Comparison of ENCODE assay signal across 19 mouse cellular contexts in the genomic region with DNA sequence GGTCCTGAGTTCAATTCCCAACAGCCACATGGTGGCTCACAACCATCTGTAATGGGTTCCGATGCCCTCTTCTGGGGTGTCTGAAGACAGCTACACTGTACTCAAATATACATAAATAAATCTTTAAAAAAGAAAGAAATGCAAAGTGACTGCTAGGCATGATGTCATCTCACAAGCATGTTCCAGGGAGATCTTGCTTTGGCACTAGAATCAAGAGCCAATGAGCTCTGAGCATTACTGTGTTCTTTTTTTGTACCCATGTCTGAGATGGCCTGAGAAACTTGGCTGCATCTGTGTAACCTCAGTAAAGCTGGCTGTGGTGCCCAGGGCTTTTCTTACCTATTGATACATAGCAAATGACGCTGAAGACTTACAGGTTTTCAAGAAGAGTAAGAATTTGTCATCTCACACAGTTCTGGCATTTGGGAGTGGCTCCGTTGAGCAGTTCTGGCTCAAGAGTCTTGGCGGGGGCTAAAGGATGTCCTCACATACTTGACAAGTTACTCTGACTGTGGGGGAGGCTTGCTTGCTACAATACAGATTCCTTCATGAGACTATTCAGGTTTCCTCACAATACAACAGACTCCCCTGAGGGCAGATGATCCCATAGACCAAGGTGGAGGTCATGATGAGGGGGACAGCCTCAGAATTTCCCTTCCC. TPM values are rescaled to one million over a fixed set of nuclear protein-coding genes. Genes with fewer than 3 reads are reported as not detected.
DNase-seq lines count a peak whose midpoint lies in the region; ATAC-seq and TF ChIP-seq lines count a peak whose summit lies in the region.
"Had no signal": no experiment of that assay in that cellular context is flagged by ENCODE, and none has a peak within 500 bp of the region (broad histone marks: within the 10 kb centered on the region; RNA-seq: fewer than 3 reads in every experiment).

No protein-coding gene starts in this region.

- H3K36me3 ChIP-seq in lung, embryonic 14.5 days (ENCODE audit: insufficient read depth) = no peaks in the 10 kb centered on the region
- no peaks in the 10 kb centered on the region for H3K36me3 ChIP-seq in kidney, embryonic 15.5 days
- H3K36me3 ChIP-seq: G1E; hindbrain, embryonic 15.5 days; intestine, embryonic 15.5 days; limb, embryonic 13.5 days; midbrain, embryonic 10.5 days had no signal

- no peak for TF ChIP-seq CTCF in lung, embryonic 14.5 days (IDR thresholded peaks at IDR 0.05; ENCODE audit: low read depth)

- H3K4me2 ChIP-seq in lung, embryonic 14.5 days = no peak overlapping the region
- no peak overlapping the region for H3K4me2 ChIP-seq in kidney, embryonic 15.5 days
- H3K4me2 ChIP-seq: hindbrain, embryonic 15.5 days; intestine, embryonic 15.5 days; limb, embryonic 13.5 days had no signal

- peaks cover 13% of the 10 kb centered on the region for H3K4me1 ChIP-seq in lung, embryonic 14.5 days (ENCODE audit: insufficient read depth)
- H3K4me1 ChIP-seq in brown adipose tissue, adult 24 weeks (ENCODE audit: control insufficient read depth, insufficient read depth, insufficient read length, low read length) = peaks cover 10% of the 10 kb centered on the region; the same call in 1 of the 2 replicates
- peaks cover 20% of the 10 kb centered on the region for H3K4me1 ChIP-seq in kidney, embryonic 15.5 days

- no peaks in the 10 kb centered on the region for H3K9me3 ChIP-seq in lung, embryonic 14.5 days (ENCODE audit: low read depth, low read length)
- H3K9me3 ChIP-seq in kidney, embryonic 15.5 days (replicated peaks) = no peaks in the 10 kb centered on the region
- H3K9me3 ChIP-seq: G1E; hindbrain, embryonic 15.5 days; intestine, embryonic 15.5 days; limb, embryonic 13.5 days; midbrain, embryonic 10.5 days had no signal

- no peak for ATAC-seq in lung, embryonic 14.5 days (ENCODE audit: insufficient read depth)
- ATAC-seq in kidney, embryonic 15.5 days (replicated peaks; ENCODE audit: low FRiP score) = no peak
- ATAC-seq: intestine, embryonic 15.5 days had no signal

- WGBS in lung, embryonic 14.5 days = 62% methylated on average over 4 of the region's 4 CpGs
- 73% methylated on average over 4 of the region's 4 CpGs for WGBS in kidney, embryonic 15.5 days

- H3K4me3 ChIP-seq in lung, embryonic 14.5 days (ENCODE audit: low read depth, low read length) = no peak overlapping the region
- H3K4me3 ChIP-seq in brown adipose tissue, adult 24 weeks (ENCODE audit: insufficient read depth, low read depth, low read length) = no peak overlapping the region
- no peak overlapping the region for H3K4me3 ChIP-seq in kidney, embryonic 15.5 days (replicated peaks)
- H3K4me3 ChIP-seq: hindbrain, embryonic 15.5 days; intestine, embryonic 15.5 days; limb, embryonic 13.5 days; midbrain, embryonic 10.5 days had no signal

- DNase-seq in lung, embryonic 14.5 days = peak; percentile 24
- no peak for DNase-seq in lung, adult 18-20 months
- peak; percentile 34 for DNase-seq in Muller cell, postnatal 12 days (ENCODE audit: inconsistent ontology term)
- DNase-seq in heart, postnatal 10 days = peak; percentile 61 to 65
- no peak for DNase-seq in spleen, adult 18-20 months
- DNase-seq in thymus, postnatal 0 days (ENCODE audit: low spot score) = no peak
- DNase-seq: cerebellum, adult 2 months; cerebellum, postnatal 36 days; right cerebral cortex, postnatal 4 days; thymus, adult 18-20 months had no signal

- H3K27ac ChIP-seq in lung, embryonic 14.5 days (ENCODE audit: low read depth) = no peak overlapping the region
- H3K27ac ChIP-seq in brown adipose tissue, adult 24 weeks (replicated peaks; ENCODE audit: low read depth, low read length) = peak overlapping the region; percentile 97
- no peak overlapping the region for H3K27ac ChIP-seq in kidney, embryonic 15.5 days
- H3K27ac ChIP-seq: hindbrain, embryonic 15.5 days; limb, embryonic 13.5 days; liver, embryonic 14.5 days; macrophage; midbrain, embryonic 10.5 days had no signal

- intact Hi-C loops in heart, postnatal 10 days (cut with DNase I) = loop anchor here (2.0 to 10.0 kb wide), 2 partner anchors 13 to 215 kb away; no protein-coding TSS in a partner anchor

- H3K27me3 ChIP-seq in lung, embryonic 14.5 days (ENCODE audit: insufficient read depth, low read length) = no peaks in the 10 kb centered on the region
- H3K27me3 ChIP-seq in kidney, embryonic 15.5 days = no peaks in the 10 kb centered on the region
- H3K27me3 ChIP-seq: hindbrain, embryonic 15.5 days; intestine, embryonic 15.5 days; limb, embryonic 13.5 days had no signal

- H3K9ac ChIP-seq in lung, embryonic 14.5 days = no peak overlapping the region
- no peak overlapping the region for H3K9ac ChIP-seq in kidney, embryonic 15.5 days
- H3K9ac ChIP-seq: hindbrain, embryonic 15.5 days; intestine, embryonic 15.5 days; liver, embryonic 14.5 days had no signal

RNA-seq across cellular contexts. Expression of gene Plekhg3, which starts 50.7 kb away (rescaled TPM):
- polyA plus RNA-seq in lung, embryonic 14.5 days (2014; fragmentation: Nextera tagmentation; extraction: Ambion mirVana) = 9.0 and 9.7 TPM in 2 replicates
- 6.3 and 6.5 TPM in 2 replicates for polyA plus RNA-seq in brown adipose tissue, adult 24 weeks (2012; ENCODE audit: insufficient read depth, insufficient read length, missing spikeins)
- 10 to 100 TPM; 22.7 to 24.6 TPM for total RNA-seq in heart, postnatal 10 days (2021)
- polyA plus RNA-seq in kidney, embryonic 15.5 days (2015; fragmentation: Nextera tagmentation; extraction: Ambion mirVana) = 18.2 and 18.8 TPM in 2 replicates
- 3.3 and 4.7 TPM in 2 replicates for polyA plus RNA-seq in thymus, postnatal 0 days (2015; fragmentation: Nextera tagmentation; extraction: Ambion mirVana)

Comparison
In these comparisons a context has a peak if more than half of its experiments do, and no peak if none do; other contexts are left out.
1. DNase-seq: peak in lung, embryonic 14.5 days (single experiment), Muller cell, postnatal 12 days (single experiment) and heart, postnatal 10 days (2 of 2); none in lung, adult 18-20 months (0 of 2), spleen, adult 18-20 months (0 of 2) and thymus, postnatal 0 days (single experiment).